Mouse (Mus musculus) heart, postnatal 10 days (tissue): ENCODE measurements around the gene Btbd1. TPM values are rescaled to one million over a fixed set of nuclear protein-coding genes. Genes with fewer than 3 reads are reported as not detected.
A peak's percentile ranks its signal among the peaks of the same experiment; 100 is the strongest.
"Not testable (repeated sequence)": the region's sequence is repeated elsewhere in the genome, so short reads cannot be mapped to it uniquely, and the experiment has no call there.

Source experiments
- DNase-seq, 2 experiments: peaks; one replicate each; pipeline ENCODE4 v3.0.0; 2021
- intact Hi-C: fragments of 180-260 bp; cut with DNase I; formaldehyde crosslinking; loops from one replicate; pipeline ENCODE4 v1.15.1; 2025
- total RNA-seq, 2 experiments: library from RNA; stranded (reverse); gene quantifications; 2 replicates each; pipeline ENCODE4 v1.2.3; 2021

Gene Btbd1
- total RNA-seq, 2 experiments from 2014 or later, result 131 to 138 TPM

DNA sequence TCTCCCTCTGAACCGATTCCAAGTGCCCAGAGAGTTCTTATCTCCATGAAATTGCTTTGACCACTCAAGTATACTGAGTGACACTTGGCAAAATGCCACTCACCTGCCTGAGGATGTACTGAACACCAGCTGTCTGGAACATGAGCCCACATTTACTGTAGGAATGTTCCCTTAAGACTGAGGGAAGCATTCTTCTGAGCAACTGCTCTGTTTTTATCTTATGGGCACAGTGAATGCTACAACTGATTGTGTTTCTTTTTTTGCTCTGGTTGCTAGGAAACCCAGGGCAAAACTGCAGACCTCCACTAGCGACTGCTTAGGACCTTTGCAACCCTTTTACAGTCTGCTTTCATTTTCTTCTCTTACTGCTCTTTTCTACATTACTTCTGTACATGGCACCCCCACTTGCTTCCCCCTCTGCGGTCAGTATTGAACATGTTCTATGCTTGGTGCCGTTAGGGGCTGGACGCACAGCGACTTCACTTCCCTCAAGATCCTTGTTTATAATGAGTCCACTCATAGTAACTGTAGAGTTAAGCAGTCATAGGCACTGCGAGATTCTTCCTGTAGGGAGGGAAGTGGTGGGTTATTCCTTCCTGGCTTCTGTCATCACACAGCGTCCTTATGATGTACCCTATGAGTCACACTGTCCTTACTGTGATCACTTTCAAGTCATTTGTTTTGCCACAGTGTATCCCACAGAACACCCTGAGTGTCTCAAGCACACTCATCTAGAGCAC is 25.5 kb upstream of the Btbd1 start:
- DNase-seq, result no peak
- intact Hi-C loops, result no loop called here

- DNase-seq, result no peak
- intact Hi-C loops, result no loop called here
These were observed 22.5 kb upstream of the Btbd1 start for GRCm38 (mm10) chr7:81851706-81852105.

DNA sequence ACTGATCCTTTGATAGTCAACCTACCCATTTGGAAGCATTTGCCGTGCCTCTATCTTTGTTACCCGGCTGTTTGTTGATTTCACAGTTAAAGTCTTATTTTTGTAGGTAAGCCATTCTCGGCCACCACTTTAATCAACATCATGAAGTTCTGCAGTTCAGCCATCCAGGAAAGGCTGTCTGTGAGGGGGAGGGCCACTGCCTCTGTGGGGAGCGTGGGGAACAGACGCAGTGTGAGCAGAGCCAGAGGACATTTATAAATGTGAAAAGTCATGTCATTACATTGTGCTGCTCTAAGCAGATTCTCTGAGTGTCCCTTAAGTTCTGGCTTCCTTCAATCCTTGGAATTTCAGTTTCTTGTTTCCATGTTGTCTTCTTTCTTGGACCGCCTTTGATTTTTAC is 20.9 kb upstream of the Btbd1 start:
- intact Hi-C loops, result no loop called here
- DNase-seq, result no peak

DNA sequence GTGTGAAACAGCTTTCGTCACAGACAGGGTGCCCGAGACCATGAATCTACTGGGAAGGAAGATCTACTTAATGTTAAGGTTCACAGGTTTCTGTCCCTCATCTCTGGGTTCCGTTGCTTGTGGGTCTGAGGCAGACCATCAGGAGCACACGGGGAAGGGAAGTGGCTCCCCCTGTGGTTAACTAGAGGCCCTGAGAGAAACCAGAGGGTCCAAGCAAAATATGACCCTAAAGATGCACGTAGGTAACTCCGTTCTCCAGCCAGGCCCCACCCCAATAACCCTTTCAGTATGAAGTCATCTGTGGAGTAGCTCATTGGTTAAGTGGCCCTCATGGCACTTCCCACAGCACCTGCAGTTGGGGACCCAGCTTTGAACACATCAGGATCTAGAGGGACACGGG is 20.4 kb upstream of the Btbd1 start:
- intact Hi-C loops, result no loop called here

DNA sequence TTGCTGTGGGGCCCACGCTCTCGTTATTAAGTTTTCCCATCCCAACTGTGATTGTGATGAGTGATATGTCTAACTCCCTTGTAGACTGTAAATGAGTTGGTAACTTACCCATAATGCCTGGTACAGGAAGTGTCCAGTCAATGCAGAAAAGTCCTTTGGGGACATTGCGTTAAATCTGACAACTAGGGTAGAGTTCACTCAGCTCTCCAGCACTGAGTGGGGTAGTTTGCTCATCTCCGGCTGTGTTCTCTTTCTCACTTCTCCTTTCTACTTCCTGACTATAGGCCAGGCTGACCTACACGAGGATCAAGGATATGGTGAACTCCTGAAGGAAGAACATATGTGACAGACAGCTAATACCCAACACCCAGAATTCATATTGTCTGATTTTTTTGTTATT is 20.0 kb upstream of the Btbd1 start:
- intact Hi-C loops, result no loop called here
- DNase-seq, result no peak

More for the DNA sequence above, 20.4 kb upstream of the Btbd1 start:
- DNase-seq, result no peak

DNA sequence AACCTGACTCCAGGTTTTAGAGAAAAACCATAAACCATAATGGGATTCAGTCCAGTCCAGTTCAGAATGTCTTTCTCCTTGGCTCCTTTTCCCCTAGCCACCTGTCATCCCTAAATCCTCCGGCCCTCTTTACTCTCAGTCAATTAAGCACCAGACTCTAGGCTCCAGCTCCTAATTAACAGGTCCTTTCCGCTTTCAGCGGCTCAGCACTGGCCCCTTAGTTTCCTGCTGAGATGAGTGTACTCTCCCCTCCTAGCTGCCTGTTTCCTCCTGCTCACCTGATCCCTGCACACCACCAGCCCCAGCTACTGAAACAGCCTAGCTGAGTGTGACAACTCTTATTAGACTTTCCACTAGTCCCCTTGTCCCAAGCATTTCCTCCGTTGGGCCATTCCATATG is 18.5 kb upstream of the Btbd1 start:
- intact Hi-C loops, result no loop called here

GRCm38 (mm10) chr7:81847010-81847409 is 17.8 kb upstream of the Btbd1 start:
- no peak for DNase-seq
- intact Hi-C loops, result no loop called here

More for the DNA sequence above, 18.5 kb upstream of the Btbd1 start:
- no peak for DNase-seq

DNA sequence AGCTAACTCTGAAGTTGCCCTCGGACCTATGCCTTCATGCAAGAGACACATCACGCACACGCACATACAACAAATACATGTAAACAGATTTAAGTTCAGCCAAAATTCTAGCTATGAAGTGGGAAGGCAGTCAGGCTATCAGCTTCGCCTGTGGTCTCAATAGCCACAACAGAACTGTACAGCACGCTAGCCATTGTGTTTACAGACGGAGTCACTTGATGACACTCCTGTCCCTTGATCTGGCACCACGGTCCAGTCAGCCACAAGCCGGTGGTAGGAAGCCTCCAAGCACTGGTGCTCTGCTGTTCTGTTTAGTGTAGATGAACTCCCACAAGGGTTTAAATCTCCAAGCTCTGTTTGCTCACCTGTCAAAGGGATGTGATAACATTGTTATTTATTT is 16.8 kb upstream of the Btbd1 start:
- intact Hi-C loops, result no loop called here
- no peak for DNase-seq

DNA sequence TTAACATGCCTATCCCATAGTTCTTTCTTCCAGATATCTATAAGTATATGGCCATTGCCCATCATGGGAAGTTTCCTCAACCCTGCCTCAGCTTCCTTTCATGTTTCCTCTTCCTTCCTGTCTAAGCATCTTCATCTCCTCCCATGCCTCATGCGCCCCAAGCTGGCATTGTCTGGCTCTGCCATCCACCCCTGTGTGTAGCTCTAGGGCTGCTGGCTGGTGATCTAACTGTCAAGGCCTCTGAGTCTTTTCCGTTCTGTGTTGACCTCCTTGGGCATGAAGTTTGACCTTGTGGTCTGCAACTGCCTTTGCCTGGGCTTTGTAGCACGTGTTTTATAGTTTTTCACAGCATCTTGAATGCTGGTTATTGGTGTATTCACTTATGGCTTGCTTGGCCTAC is 16.1 kb upstream of the Btbd1 start:
- DNase-seq, result no peak
- intact Hi-C loops, result no loop called here

DNA sequence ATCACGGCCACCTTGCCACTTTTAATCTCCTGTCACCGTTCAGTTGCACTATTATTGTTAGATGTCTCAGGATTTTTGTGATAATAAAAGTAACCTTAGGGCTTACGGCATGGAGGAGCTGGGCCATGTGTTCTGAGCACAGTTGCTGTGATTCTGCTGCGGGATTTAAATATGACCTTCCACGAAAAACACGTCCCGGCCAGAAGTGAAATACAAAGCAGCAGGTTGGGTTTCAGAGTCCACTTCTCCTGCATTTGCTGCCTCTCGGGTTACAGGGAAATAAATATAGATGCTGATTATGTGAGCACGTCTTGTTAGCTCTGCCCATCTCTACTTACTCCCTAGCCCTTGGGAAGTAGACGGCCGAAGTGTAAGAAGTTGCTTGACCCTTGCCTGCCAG is 15.6 kb upstream of the Btbd1 start:
- no peak for DNase-seq
- intact Hi-C loops, result no loop called here

- intact Hi-C loops, result no loop called here
- no peak for DNase-seq
These were observed 14.7 kb upstream of the Btbd1 start for GRCm38 (mm10) chr7:81843903-81844302.

GRCm38 (mm10) chr7:81842998-81843397 is 13.8 kb upstream of the Btbd1 start:
- DNase-seq, result no peak
- intact Hi-C loops, result no loop called here

GRCm38 (mm10) chr7:81842141-81842540 is 12.9 kb upstream of the Btbd1 start:
- intact Hi-C loops, result no loop called here
- no peak for DNase-seq

DNA sequence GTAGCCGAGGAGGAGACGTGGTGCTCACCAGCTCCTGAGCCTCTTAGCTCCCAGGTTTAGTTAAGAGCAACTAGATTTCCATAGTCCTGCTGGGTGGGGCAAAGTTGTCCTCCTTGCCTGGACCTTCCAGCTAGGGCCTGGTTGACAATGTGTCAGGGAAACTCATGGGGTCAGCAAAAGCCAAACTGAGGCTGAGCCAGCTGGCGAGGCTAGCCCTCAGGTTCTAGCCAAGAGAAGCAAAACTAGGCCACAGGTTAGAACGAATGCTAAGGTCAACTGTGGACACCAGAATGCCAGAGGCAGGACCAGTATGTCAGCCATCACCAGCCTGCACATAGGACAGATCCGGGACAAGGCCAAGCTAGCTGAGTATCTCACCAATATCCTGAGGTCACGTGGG is 12.2 kb upstream of the Btbd1 start:
- DNase-seq, result peak in 1 of 2 experiments; percentile 61
- intact Hi-C loops, result no loop called here

DNA sequence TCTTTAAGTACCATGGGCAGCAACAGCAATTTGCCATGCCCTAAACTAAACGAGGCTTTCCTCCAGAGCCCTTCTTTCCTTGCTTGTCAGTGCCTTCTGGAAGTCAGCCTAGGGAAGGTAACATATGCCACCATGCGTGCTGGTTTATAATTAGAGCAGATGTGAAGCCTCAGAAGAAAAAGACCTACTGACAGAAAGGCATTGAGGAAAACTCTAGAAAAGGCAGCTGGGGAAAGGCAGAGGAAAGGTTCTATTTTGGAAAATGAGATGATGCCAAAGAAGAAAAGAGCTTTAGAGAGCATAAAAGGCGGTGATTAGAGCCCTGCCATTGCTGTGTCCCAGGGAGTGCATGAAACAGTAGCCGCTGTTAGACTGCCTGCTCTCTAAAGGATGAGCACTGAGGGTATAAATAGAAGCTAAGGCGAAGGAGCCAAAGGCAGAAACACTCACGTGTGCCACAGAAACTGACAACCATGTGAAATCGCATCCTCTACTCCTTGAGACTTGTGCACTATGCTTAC is 11.5 kb upstream of the Btbd1 start:
- DNase-seq, result no peak
- intact Hi-C loops, result no loop called here

DNA sequence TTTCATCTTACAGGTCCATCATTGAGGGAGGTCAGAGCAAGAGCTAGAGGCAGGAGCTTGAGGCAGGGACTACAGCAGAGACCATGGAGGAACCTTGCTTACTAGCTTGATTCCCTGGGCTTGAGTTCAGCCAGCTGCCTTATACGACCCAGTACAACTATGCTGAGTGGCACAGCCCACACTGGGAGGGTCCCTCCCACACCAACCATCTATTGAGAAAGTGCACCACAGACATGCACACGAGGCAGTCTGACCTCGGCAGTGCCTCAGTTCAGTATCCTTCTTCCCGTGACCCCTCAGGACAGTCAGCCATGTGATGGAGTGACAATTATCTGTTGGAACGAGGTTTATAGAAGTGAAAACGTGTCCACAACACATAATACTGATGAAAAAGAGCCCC is 10.5 kb upstream of the Btbd1 start:
- intact Hi-C loops, result no loop called here
- no peak for DNase-seq

DNA sequence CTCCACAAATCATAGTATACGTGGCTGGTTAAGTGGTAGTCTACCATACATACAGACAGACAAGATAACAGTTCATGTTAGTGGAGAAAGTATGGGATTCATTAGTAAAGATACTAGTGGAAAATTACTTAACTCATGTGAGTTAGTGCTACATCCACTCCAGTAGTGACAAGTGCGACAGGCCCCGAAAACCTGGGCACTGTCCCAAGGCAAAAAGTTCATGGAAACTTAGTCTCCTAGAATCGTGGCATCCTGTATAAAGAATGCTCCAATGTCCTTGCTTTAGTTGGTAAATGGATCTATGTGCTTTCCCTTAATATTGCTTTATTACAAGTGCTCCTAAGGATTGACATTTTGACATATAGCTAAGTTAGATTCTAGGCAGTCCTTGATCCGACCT is 8.5 kb upstream of the Btbd1 start:
- intact Hi-C loops, DNase-seq: not testable (repeated sequence)

DNA sequence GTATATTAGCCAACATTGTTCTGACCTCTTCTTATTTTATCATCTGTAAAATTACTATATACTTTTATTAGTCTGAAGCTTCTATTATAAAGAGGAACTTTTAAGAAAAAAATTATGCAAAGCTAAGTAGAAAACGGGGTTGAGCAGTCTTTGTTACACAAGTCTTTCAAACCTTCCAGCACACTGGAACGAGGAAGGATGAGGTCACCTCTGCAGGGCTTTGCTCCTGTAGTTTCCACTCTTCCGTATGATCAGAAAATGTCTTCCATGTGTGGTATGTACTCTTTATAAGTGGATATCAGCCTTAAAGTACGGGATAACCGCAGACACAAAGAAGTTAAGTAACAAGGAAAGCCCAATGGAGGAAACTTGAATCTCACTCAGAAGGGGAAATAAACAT is 6.2 kb upstream of the Btbd1 start:
- DNase-seq, result no peak
- intact Hi-C loops, result no loop called here

DNA sequence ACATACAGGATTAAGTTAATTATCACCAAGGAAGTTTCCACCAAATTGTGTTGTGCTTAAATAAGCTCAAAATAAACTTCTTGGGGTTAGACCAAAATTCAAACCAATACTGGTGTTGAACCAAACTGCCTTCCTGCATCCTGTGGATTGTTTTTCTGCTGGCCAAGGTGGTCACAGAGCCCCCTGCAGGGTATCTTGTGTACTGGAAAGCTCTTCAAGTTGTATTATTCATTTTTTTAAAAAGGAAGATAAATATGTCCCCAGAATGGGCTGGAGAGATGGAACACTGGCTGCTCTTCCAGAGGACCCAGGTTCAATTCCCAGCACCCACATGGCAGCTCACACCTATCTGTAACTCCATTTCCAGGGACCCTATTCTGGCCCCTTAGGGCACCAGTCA is 5.6 kb upstream of the Btbd1 start:
- intact Hi-C loops, result no loop called here
- DNase-seq, result no peak

- intact Hi-C loops, result loop anchor here (2.0 kb wide), 2 partner anchors 40 to 106 kb away; partner anchors contain the start of genes 3110040N11Rik and Hdgfl3
- DNase-seq, result peak; percentile 72 to 78
These were observed 401 bp downstream of the Btbd1 start for GRCm38 (mm10) chr7:81828681-81829378.

- peak in 1 of 2 experiments; percentile 24 for DNase-seq
- intact Hi-C loops, result loop anchor here (2.0 kb wide), 2 partner anchors 39 to 107 kb away; partner anchors contain the start of genes 3110040N11Rik and Hdgfl3
These were observed 1.2 kb downstream of the Btbd1 start for GRCm38 (mm10) chr7:81827806-81828667.
